Comparison of ENCODE assay signal across 8 mouse cellular contexts in genomic region chr10:59324311-59325165, GRCm38 (mm10). TPM values are rescaled to one million over a fixed set of nuclear protein-coding genes. Genes with fewer than 3 reads are reported as not detected.
DNase-seq lines count a peak whose midpoint lies in the region; ATAC-seq and TF ChIP-seq lines count a peak whose summit lies in the region.

No protein-coding gene starts in this region.

- no peak overlapping the region for H3K27ac ChIP-seq in forebrain, embryonic 14.5 days (ENCODE audit: low read depth, low read length)
- peak overlapping the region; percentile 96 for H3K27ac ChIP-seq in kidney, embryonic 16.5 days (ENCODE audit: low read length)
- peak overlapping the region; percentile 98 for H3K27ac ChIP-seq in midbrain, embryonic 10.5 days (replicated peaks)

- WGBS in forebrain, embryonic 14.5 days: 15% methylated on average over 15 of the region's 15 CpGs
- WGBS in kidney, embryonic 16.5 days: 18% methylated on average over 15 of the region's 15 CpGs
- WGBS in midbrain, embryonic 10.5 days: 19% methylated on average over 15 of the region's 15 CpGs

- H3K4me3 ChIP-seq in G1E (ENCODE audit: low read depth, low read length): peak overlapping the region; percentile 75
- H3K4me3 ChIP-seq in forebrain, embryonic 14.5 days (ENCODE audit: low read depth, low read length): peak overlapping the region; percentile 84
- peak overlapping the region; percentile 86 for H3K4me3 ChIP-seq in kidney, embryonic 16.5 days (ENCODE audit: low read length)
- peak overlapping the region; percentile 88 for H3K4me3 ChIP-seq in midbrain, embryonic 10.5 days

- H3K36me3 ChIP-seq in G1E (replicated peaks): peaks cover 6% of the 10 kb centered on the region
- no peaks in the 10 kb centered on the region for H3K36me3 ChIP-seq in forebrain, embryonic 14.5 days (ENCODE audit: control insufficient read depth, insufficient read depth, low read length)
- H3K36me3 ChIP-seq in kidney, embryonic 16.5 days (ENCODE audit: insufficient read depth, low read length): no peaks in the 10 kb centered on the region
- H3K36me3 ChIP-seq in midbrain, embryonic 10.5 days: peaks cover 16% of the 10 kb centered on the region

- no peak for TF ChIP-seq CTCF in G1E (IDR thresholded peaks at IDR 0.05; ENCODE audit: low read depth, low read length)

- ATAC-seq in G1E (ENCODE audit: extremely low read depth, insufficient number of reproducible peaks, low FRiP score, poor library complexity, severe bottlenecking): no peak
- no peak for ATAC-seq in forebrain, embryonic 14.5 days
- no peak for ATAC-seq in kidney, embryonic 16.5 days (ENCODE audit: low FRiP score, low TSS enrichment)

- H3K4me1 ChIP-seq in G1E (ENCODE audit: insufficient read depth, low read depth, low read length): peaks cover 17% of the 10 kb centered on the region
- peaks cover 8% of the 10 kb centered on the region; the same call in 1 of the 2 replicates for H3K4me1 ChIP-seq in forebrain, embryonic 14.5 days (ENCODE audit: control insufficient read depth, insufficient read depth, low read length)
- peaks cover 23% of the 10 kb centered on the region for H3K4me1 ChIP-seq in kidney, embryonic 16.5 days (ENCODE audit: insufficient read depth, low read length)
- peaks cover 35% of the 10 kb centered on the region for H3K4me1 ChIP-seq in midbrain, embryonic 10.5 days

- H3K9me3 ChIP-seq in G1E (replicated peaks): no peaks in the 10 kb centered on the region
- H3K9me3 ChIP-seq in forebrain, embryonic 14.5 days (replicated peaks; ENCODE audit: control insufficient read depth, low read length): no peaks in the 10 kb centered on the region
- no peaks in the 10 kb centered on the region for H3K9me3 ChIP-seq in kidney, embryonic 16.5 days (ENCODE audit: low read length)
- H3K9me3 ChIP-seq in midbrain, embryonic 10.5 days (replicated peaks): no peaks in the 10 kb centered on the region

- peak; percentile 7 for DNase-seq in cerebellum, adult 11 months
- no peak for DNase-seq in cerebellum, adult 8-10 months
- DNase-seq in G1E (ENCODE audit: low spot score): no peak
- peak; percentile 47 for DNase-seq in forebrain, embryonic 14.5 days (ENCODE audit: low spot score)
- peak; percentile 37 for DNase-seq in midbrain, embryonic 10.5 days (ENCODE audit: low spot score)
- no peak for DNase-seq in ovary, postnatal 14 days (ENCODE audit: low spot score)
- DNase-seq in frontal cortex, postnatal 14 days (ENCODE audit: low spot score in 2 of 2): no peak

- H3K9ac ChIP-seq in forebrain, embryonic 14.5 days (ENCODE audit: low read length): peak overlapping the region; percentile 89
- peak overlapping the region; percentile 95 for H3K9ac ChIP-seq in kidney, embryonic 16.5 days (replicated peaks; ENCODE audit: low read length)

- no peaks in the 10 kb centered on the region for H3K27me3 ChIP-seq in G1E (ENCODE audit: insufficient read depth, low read length)
- H3K27me3 ChIP-seq in forebrain, embryonic 14.5 days (replicated peaks; ENCODE audit: control insufficient read depth, insufficient read depth, low read length): no peaks in the 10 kb centered on the region
- no peaks in the 10 kb centered on the region for H3K27me3 ChIP-seq in kidney, embryonic 16.5 days (ENCODE audit: insufficient read depth, low read length)
- no peaks in the 10 kb centered on the region for H3K27me3 ChIP-seq in midbrain, embryonic 10.5 days (ENCODE audit: low read depth, poor library complexity, severe bottlenecking)

- H3K4me2 ChIP-seq in forebrain, embryonic 14.5 days (ENCODE audit: low read length): peak overlapping the region; percentile 94
- peak overlapping the region; percentile 64 for H3K4me2 ChIP-seq in kidney, embryonic 16.5 days (replicated peaks; ENCODE audit: low read depth, low read length)

RNA-seq across cellular contexts. Expression of gene P4ha1, which starts 1.4 kb away (rescaled TPM):
- total RNA-seq in G1E (2014; fragmentation: Nextera tagmentation) (20.6 and 34.2 TPM in 2 replicates), G1E (2017) (29.7 and 34.2 TPM in 2 replicates)
- polyA plus RNA-seq in G1E (2012): 1.6 and 2.3 TPM in 2 replicates
- 23.8 and 29.2 TPM in 2 replicates for polyA plus RNA-seq in forebrain, embryonic 14.5 days (2014; fragmentation: Nextera tagmentation; extraction: Ambion mirVana)
- polyA plus RNA-seq in kidney, embryonic 16.5 days (2015; fragmentation: Nextera tagmentation; extraction: Ambion mirVana): 72.5 and 78.0 TPM in 2 replicates
- 39.6 and 50.9 TPM in 2 replicates for polyA plus RNA-seq in midbrain, embryonic 10.5 days (2016; fragmentation: Nextera tagmentation; extraction: Ambion mirVana)

Comparison
In these comparisons a context has a peak if more than half of its experiments do, and no peak if none do; other contexts are left out.
1. DNase-seq: peak in cerebellum, adult 11 months (single experiment), forebrain, embryonic 14.5 days (single experiment) and midbrain, embryonic 10.5 days (single experiment); none in cerebellum, adult 8-10 months (single experiment), G1E (single experiment), ovary, postnatal 14 days (single experiment) and frontal cortex, postnatal 14 days (0 of 2).
2. Peak in every context shown above with its lines, with median percentiles within 50 percentile points of each other: H3K4me3 ChIP-seq.